Mouse (Mus musculus) mouse embryonic stem cell (cell line): Measurements from ENCODE around the gene Chrnd.

Source experiments
- in situ Hi-C, 2 experiments: fragments of 300-500 bp; cut with MboI; formaldehyde crosslinking; loops; 1 replicate in 1 of 2; 3 replicates in 1 of 2; pipeline ENCODE4 v1.14.3; 2019 to 2020; ENCODE audit warnings: low sequenced_read_pairs in 2 of 2, low pct_unique_long_range_greater_than_20kb in 1 of 2, mixed read lengths in 1 of 2; ENCODE audit not compliant: unreplicated experiment in 1 of 2

The Chrnd gene

DNA sequence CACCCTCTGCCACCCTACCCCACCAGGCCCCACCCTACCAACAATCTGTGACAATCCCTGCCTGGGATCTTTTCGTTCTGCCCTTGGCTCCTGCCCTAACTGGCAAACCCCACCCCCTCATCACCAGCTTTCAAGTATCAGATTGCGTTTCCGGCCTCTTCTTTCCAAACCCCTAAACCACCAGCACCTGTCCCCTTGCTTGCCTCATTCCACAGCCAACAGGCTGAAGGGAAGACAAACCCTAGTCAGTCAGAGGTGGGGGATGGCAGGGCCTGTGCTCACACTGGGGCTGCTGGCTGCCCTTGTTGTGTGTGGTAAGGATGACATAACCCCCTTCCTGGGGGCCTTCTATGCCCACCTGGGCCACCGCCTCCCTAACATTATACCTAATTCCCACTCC is at the start of gene Chrnd:
Gene Chrnd, plus strand, starts transcription at position 179 of the 400 bp plus-strand sequence.
- in situ Hi-C loops, result loop anchor here in 1 of 2 experiments (25.0 kb wide), 1 partner anchor 472 kb away; no protein-coding TSS in a partner anchor

DNA sequence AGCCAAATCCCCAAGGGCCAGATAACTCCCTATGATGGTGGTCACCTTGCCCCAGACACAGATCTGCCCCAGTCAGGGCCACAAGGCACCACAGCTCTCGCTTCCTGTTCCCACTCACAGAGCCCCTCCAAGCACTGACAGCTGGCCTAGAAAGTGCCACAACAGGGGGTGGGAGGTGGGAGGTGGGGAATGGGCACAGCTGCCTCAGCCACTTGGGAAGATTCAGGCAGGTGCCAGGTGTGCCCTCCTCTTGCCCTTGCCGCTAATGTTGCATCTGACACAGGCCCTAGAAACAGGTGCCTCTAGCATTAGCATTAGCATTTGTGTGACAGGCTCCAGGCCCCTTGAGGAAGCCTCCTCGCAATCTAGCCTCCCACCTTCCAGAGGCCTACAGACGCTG is 48.9 kb upstream of the Chrnd start:
- in situ Hi-C loops, result no loop called here

- in situ Hi-C loops, result no loop called here
Observed at GRCm38 (mm10) chr1:87142456-87142855, 48.0 kb upstream of the Chrnd start.

GRCm38 (mm10) chr1:87143141-87143540 is 47.3 kb upstream of the Chrnd start:
- in situ Hi-C loops, result no loop called here

DNA sequence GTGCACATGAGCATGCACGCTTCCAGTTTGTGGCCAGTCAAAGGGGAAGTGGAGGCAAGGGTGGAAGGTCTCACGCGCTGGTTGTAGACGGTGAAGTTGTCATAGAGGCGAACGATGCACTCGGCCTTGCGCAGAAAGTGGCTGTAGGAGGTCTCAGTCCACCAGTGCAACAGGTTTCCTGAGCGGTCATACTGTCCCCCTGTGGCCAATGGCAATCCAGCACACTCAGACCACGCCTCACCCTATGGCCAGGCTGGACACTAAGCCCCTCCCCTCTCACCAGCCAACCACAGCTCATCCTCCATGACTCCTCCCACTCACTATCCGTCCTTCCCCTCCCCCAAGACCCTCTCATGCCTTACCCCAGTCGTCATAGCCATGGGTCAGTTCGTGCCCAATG is 41.0 kb upstream of the Chrnd start:
- in situ Hi-C loops, result no loop called here

- in situ Hi-C loops, result no loop called here
Observed at GRCm38 (mm10) chr1:87151286-87151685, 39.1 kb upstream of the Chrnd start.

GRCm38 (mm10) chr1:87153776-87154500 is 36.5 kb upstream of the Chrnd start:
- in situ Hi-C loops, result no loop called here

DNA sequence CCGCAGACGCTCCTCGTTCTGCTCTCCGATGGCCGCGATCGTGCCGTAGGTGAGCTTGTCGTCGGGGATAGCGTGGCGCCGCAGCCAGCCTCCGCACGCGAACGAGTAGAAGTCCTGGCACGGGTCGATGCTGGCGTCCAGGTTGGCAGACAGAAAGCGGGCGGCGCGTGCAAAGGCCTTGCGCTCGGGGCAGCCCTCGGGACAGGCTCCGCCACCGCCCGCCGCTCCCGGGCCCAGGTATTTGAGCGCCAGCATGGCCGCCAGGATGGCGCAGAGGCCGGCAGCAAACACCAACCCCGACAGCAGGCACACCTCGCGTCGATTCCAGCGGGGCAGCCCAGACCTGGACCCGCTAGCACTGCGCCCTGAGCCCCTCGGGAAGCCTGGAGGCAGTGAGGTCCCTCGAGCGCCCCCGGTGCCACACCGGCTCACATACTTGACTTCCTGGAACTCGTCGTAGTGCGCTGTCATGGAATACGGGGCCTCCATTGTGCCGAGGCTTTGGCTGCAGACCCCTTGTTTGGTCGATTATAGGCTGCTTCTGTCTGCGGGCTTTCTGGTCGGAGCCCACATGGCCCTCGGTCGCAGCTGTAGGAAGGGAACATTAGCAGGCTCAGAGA is 35.8 kb upstream of the Chrnd start:
- in situ Hi-C loops, result no loop called here

DNA sequence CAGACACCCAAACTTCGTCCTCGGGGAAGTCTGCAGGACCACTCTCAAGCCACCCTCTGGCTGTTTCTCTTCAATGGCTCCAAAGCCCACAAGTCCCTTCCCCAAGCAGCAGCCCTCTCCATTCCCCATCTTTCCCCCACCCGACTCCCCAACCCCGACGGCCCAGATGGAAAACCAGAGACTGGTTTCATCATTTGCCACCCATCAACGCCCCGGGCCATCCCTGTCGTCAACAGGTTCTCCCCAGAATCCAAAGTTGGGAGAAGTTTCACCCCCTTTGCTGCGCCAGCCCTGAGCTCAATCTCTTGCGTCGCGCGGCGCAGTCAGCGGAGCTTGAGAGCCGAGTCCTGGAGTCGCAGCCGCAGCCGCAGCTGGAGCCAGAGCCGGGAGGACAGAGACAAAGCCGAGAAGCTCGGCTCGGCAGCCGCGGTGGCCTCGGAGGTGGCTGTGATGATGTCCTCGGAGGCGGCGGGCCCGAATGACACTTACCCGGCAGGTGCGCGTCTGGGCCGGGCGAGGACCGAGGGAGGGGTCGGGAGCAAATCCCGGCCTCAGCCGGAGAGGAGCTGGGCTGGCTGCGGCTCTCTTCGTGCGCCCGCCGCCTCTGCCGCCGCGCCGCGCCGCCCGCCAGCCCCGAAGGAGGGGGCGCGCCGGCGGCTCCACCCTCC is 34.7 kb upstream of the Chrnd start:
- in situ Hi-C loops, result no loop called here

DNA sequence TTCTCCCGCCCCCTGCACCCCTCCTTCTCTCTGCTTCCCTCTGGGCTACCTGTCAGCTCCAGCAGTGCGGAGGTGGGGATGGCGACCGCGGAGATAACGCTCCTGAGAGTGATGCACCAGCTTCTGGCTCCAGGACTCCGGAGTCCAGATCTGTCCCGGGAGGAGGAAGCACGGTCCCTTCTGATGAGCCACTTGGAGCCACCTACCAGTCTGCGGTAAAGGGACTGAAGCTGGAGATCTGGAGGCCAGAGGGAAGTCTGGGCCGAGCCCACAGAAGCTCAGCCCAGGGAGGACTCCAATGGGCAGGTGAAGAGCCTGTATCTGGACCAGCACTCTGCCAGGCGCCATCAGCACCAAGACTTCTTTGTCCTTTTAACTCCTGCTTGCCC is 34.2 kb upstream of the Chrnd start, which contains the start of gene Ecel1:
Gene Ecel1, minus strand, starts transcription at position 323 of the 389 bp plus-strand sequence.
- in situ Hi-C loops, result no loop called here

DNA sequence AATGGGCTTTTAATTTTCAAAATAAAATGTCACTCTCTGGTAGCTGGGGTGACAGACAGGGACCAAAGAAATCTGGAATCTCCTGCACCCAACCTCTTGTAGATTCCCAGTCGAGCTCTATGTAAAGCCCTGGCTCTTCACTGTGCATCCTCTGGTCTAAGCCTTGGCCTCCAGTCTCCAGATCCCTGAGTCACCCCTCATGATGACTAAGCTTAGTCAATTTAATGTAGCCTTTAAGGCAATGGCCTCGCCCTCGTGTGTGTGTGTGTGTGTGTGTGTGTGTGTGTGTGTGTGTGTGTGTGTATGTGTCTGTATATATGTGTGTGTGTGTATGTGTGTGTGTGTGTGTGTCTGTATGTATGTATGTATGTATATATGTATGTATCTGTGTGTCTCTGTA is 31.0 kb upstream of the Chrnd start:
- in situ Hi-C loops, result no loop called here

DNA sequence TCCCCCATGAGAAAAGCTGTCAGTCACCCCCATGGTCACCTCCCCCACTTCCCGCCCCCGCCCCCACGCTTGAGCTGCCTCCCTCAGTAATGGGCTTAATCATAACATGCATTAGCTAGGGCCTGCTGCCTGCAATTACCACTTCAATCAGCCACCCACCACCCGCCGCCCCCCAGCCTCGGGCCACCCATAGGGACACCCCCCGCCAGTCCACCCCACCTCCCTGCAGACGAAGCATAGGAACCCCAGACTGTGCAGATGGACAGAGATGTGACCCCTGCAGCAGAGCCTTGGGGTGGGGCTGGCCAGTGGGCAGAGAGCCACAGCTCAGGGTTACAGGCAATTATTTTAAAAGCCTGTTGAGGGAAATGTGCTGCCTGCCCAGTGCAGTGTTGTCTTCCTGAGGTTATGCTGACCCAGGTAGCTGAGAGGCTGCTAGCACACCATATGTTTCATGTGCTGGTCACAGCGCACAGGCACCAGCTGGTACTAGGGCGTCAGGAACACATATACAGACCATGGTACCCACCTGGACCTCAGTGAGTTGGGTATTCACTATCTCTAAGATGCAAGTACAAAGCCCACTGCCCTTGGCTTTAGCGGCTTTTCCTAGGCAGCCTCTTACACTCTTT is 26.1 kb upstream of the Chrnd start:
- in situ Hi-C loops, result no loop called here

- in situ Hi-C loops, result no loop called here
Observed at GRCm38 (mm10) chr1:87164796-87165184, 25.6 kb upstream of the Chrnd start.

GRCm38 (mm10) chr1:87170458-87170857 is 19.9 kb upstream of the Chrnd start:
- in situ Hi-C loops, result no loop called here

- in situ Hi-C loops, result no loop called here
Observed at GRCm38 (mm10) chr1:87171312-87171711, 19.1 kb upstream of the Chrnd start.

- in situ Hi-C loops, result no loop called here
Observed at GRCm38 (mm10) chr1:87172316-87172715, 18.1 kb upstream of the Chrnd start.

GRCm38 (mm10) chr1:87174006-87174955 is 16.1 kb upstream of the Chrnd start:
- in situ Hi-C loops, result no loop called here

- in situ Hi-C loops, result loop anchor here in 1 of 2 experiments (25.0 kb wide), 1 partner anchor 486 kb away; no protein-coding TSS in a partner anchor
Observed at GRCm38 (mm10) chr1:87175852-87176292, 14.5 kb upstream of the Chrnd start.
